Mouse (Mus musculus): ENCODE results near the gene Wdr91. TPM values are rescaled to one million over a fixed set of nuclear protein-coding genes. Genes with fewer than 3 reads are reported as not detected.

Wdr91 gene
- polyA plus RNA-seq, 1 experiment from 2014 or later, result 17.2 TPM

Other genes starting within 250 kb of the Wdr91 start
- gene Agbl3, start 130.4 kb downstream of the Wdr91 start, polyA plus RNA-seq (2015; fragmentation: Nextera tagmentation; extraction: Ambion mirVana), result 9.2 and 11.4 TPM in 2 replicates
- 4.9 and 5.4 TPM in 2 replicates for gene Tmem140, start 47.7 kb downstream of the Wdr91 start, polyA plus RNA-seq (2015; fragmentation: Nextera tagmentation; extraction: Ambion mirVana)
- gene Cyren, start 32.8 kb downstream of the Wdr91 start, polyA plus RNA-seq (2015; fragmentation: Nextera tagmentation; extraction: Ambion mirVana), result 21.6 and 22.4 TPM in 2 replicates
- gene Stra8, start 9.3 kb upstream of the Wdr91 start, polyA plus RNA-seq (2015; fragmentation: Nextera tagmentation; extraction: Ambion mirVana), result not detected in 2 replicates
- gene Slc23a4, start 77.5 kb upstream of the Wdr91 start, polyA plus RNA-seq (2015; fragmentation: Nextera tagmentation; extraction: Ambion mirVana), result 0.62 and 0.66 TPM in 2 replicates
- 27.0 and 27.2 TPM in 2 replicates for gene Cnot4, start 222.8 kb upstream of the Wdr91 start, polyA plus RNA-seq (2015; fragmentation: Nextera tagmentation; extraction: Ambion mirVana)

Data from lung, embryonic 15.5 days (tissue).